Mouse (Mus musculus) lung, embryonic 16.5 days (tissue): ENCODE measurements around the gene Nim1k. TPM values are rescaled to one million over a fixed set of nuclear protein-coding genes. Genes with fewer than 3 reads are reported as not detected.

Experiments used
- ATAC-seq: fragments of 200-750 bp; cut with Nextera tagmentation; 2 replicates; pipeline ENCODE4 v1.8.0; 2017; ENCODE audit warnings: low read depth, mild to moderate bottlenecking, moderate library complexity
- H3K27ac ChIP-seq: fragments of 300-500 bp; sonication (generic); 2 replicates; pipeline ENCODE4 v1.5.1; 2014; ENCODE audit warnings: mild to moderate bottlenecking, control low read depth, low read length
- H3K27me3 ChIP-seq: fragments of 300-500 bp; sonication (generic); 2 replicates; pipeline ENCODE4 v1.6.1; 2014; ENCODE audit warnings: low read depth, low read length, mixed read lengths; ENCODE audit not compliant: control insufficient read depth, insufficient read depth
- H3K36me3 ChIP-seq: fragments of 300-500 bp; sonication (generic); 2 replicates; pipeline ENCODE4 v1.6.1; 2014; ENCODE audit warnings: low read length; ENCODE audit not compliant: control insufficient read depth, insufficient read depth
- H3K4me1 ChIP-seq: fragments of 300-500 bp; sonication (generic); replicated peaks from 2 replicates; pipeline ENCODE4 v1.6.1; 2014; ENCODE audit warnings: low read length, mixed read lengths; ENCODE audit not compliant: control insufficient read depth, insufficient read depth
- H3K4me2 ChIP-seq: fragments of 300-500 bp; sonication (generic); 2 replicates; pipeline ENCODE4 v1.6.1; 2014; ENCODE audit warnings: low read depth, low read length, control low read depth
- H3K4me3 ChIP-seq: fragments of 300-500 bp; sonication (generic); 2 replicates; pipeline ENCODE4 v1.5.1; 2014; ENCODE audit warnings: mild to moderate bottlenecking, low read length, control low read depth
- H3K9ac ChIP-seq: fragments of 300-500 bp; sonication (generic); 2 replicates; pipeline ENCODE4 v1.6.1; 2014; ENCODE audit warnings: low read length, control low read depth
- H3K9me3 ChIP-seq: fragments of 300-500 bp; sonication (generic); 2 replicates; pipeline ENCODE4 v1.6.1; 2016; ENCODE audit warnings: low read length; ENCODE audit not compliant: control insufficient read depth
- WGBS: fragments of 180-500 bp; shearing (Covaris S2); extraction: QIAGEN DNeasy Blood & Tissue Kit; methylation state at CpG from one replicate; pipeline ENCODE4 v1.1.7; 2014; 5-methylcytosine and 5-hydroxymethylcytosine counted together
- polyA plus RNA-seq: library from polyadenylated mRNA; unstranded; fragments of >200 nt; fragmentation: Nextera tagmentation; extraction: Ambion mirVana; gene quantifications from 2 replicates; pipeline ENCODE4 v1.2.1, GENCODE M21; 2015

Nim1k gene
- polyA plus RNA-seq, 1 experiment from 2014 or later: 0.99 TPM

DNA sequence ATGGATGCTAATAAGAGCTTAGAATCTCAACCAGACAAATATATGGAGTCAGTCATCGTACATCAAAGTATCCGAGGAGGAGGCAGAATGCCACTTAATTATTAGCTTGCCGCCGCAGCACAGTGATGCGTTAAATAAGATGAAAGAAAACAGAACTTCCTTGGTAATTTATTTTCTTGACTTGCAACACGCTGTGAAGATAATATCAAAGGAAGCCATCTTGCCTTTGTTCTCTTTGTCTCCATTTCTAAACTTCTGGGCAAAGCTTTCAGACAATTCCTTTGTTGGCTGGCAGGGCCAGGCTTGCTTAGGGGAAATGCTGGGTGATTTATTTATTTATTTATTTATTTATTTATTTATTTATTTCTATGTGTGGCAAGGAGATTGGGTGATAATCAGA lies 24.2 kb downstream of the Nim1k start:
- Histone ChIP-seq H3K4me1 (no peaks in the 10 kb centered on the region), H3K27me3 (no peaks in the 10 kb centered on the region), H3K9me3 (no peaks in the 10 kb centered on the region), H3K4me2 (no peak overlapping the region), H3K9ac (no peak overlapping the region), H3K36me3 (no peaks in the 10 kb centered on the region), H3K4me3 (no peak overlapping the region), H3K27ac (no peak overlapping the region)
- WGBS: 66% methylated on average over 6 of the region's 6 CpGs
- ATAC-seq: no peak

- ATAC-seq: no peak
- WGBS: 82% methylated on average over 7 of the region's 7 CpGs
- no peaks in the 10 kb centered on the region for H3K9me3 ChIP-seq
- H3K4me2 ChIP-seq: no peak overlapping the region
- no peak overlapping the region for H3K4me3 ChIP-seq
- H3K36me3 ChIP-seq: no peaks in the 10 kb centered on the region
- H3K27me3 ChIP-seq: no peaks in the 10 kb centered on the region
- H3K4me1 ChIP-seq: no peaks in the 10 kb centered on the region
- no peak overlapping the region for H3K9ac ChIP-seq
- H3K27ac ChIP-seq: no peak overlapping the region
Measured at GRCm38 (mm10) chr13:119729406-119729805, 26.3 kb downstream of the Nim1k start.

DNA sequence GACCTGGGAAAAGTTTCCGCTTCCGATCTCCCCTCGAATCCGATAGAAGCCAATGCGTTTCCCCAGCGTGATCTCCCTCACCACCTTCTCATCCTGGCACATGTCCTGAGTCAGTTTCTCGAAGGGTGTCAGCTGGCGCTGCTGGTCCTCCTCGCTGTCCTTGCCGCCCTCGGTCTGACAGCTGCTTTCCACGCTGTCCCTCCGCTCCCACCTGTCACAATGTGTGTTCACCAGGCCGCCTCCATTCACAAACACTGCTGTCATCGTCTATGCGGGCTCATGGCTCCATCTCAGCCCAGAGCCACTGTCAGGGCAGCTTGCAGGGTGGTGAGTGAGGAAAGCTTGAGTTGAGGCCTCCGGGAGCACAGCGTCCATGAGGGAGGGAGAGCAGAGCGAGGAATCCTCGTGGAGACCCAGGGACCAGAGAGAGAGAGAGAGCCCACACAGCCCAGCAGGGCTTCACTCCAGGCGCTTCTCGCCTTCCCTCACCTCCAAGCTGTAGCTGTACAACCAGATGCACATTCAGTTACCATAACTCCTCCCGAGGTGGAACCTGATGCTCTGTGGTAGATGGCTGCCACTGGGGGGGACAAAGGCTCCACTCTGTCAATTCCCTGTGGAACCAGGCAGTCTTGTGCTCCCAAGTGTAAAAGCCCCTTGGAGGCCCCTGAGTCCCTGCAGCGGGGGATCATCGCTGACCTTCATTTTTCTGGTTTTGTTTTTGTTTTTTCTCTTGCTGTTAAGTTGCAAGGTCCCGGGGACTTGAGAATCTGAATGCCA lies 27.9 kb downstream of the Nim1k start:
- H3K4me3 ChIP-seq: no peak overlapping the region
- no peaks in the 10 kb centered on the region for H3K36me3 ChIP-seq
- no peak for ATAC-seq
- no peaks in the 10 kb centered on the region for H3K4me1 ChIP-seq
- no peak overlapping the region for H3K27ac ChIP-seq
- H3K9ac ChIP-seq: no peak overlapping the region
- no peaks in the 10 kb centered on the region for H3K27me3 ChIP-seq
- 47% methylated on average over 26 of the region's 26 CpGs for WGBS
- no peak overlapping the region for H3K4me2 ChIP-seq
- H3K9me3 ChIP-seq: no peaks in the 10 kb centered on the region

GRCm38 (mm10) chr13:119724541-119724940 lies 31.1 kb downstream of the Nim1k start:
- ATAC-seq: no peak
- Histone ChIP-seq H3K9ac (no peak overlapping the region), H3K4me2 (no peak overlapping the region), H3K4me1 (no peaks in the 10 kb centered on the region), H3K27me3 (no peaks in the 10 kb centered on the region), H3K4me3 (no peak overlapping the region), H3K36me3 (no peaks in the 10 kb centered on the region), H3K9me3 (no peaks in the 10 kb centered on the region), H3K27ac (no peak overlapping the region)
- WGBS: 78% methylated on average over 7 of the region's 7 CpGs

DNA sequence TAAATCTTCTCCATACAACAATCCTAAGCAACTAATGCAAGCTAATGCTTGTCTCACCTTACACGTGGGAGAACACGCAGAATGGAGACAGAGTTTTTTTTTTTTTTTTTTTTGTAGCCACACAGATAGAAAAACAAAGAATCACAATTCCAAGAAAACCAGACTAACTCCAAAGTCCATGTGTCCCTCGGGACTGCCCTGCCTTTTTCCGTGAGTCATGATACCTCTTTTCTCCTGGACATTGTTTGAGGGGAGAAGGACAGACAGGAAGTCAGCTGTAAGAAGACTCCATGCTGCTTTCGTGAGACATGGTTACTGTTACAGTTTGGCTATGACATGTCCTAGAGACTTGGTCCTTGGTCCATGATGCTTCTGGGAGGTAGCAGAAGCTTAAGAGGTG lies 32.3 kb downstream of the Nim1k start:
- Histone ChIP-seq H3K9ac (no peak overlapping the region), H3K9me3 (no peaks in the 10 kb centered on the region), H3K4me2 (no peak overlapping the region), H3K27me3 (no peaks in the 10 kb centered on the region), H3K4me1 (no peaks in the 10 kb centered on the region), H3K4me3 (no peak overlapping the region), H3K36me3 (no peaks in the 10 kb centered on the region), H3K27ac (no peak overlapping the region)
- ATAC-seq: no peak
- 81% methylated on average over 5 of the region's 5 CpGs for WGBS

DNA sequence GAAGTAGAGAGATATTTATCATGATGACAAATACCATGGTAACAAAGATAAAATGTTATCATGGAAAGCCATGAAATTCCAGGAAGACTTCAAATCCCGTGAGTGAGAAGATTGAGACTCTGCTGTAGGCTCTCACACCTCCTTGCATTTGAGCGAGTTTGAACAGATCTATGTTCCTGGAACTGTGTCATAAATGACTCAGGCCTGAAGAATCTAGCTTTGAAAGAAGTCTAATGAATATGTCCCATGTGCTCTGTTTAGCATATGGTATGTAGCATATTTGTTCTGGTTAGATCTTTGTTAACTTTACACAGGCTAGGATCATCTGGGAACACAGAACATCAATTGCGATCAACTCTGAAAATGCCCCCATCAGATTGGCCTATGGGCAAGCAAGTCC lies 33.2 kb downstream of the Nim1k start:
- Histone ChIP-seq H3K4me1 (no peaks in the 10 kb centered on the region), H3K9ac (no peak overlapping the region), H3K9me3 (no peaks in the 10 kb centered on the region), H3K4me2 (no peak overlapping the region), H3K4me3 (no peak overlapping the region), H3K36me3 (no peaks in the 10 kb centered on the region), H3K27me3 (no peaks in the 10 kb centered on the region), H3K27ac (no peak overlapping the region)
- WGBS: 63% methylated on average over 3 of the region's 3 CpGs
- ATAC-seq: no peak

DNA sequence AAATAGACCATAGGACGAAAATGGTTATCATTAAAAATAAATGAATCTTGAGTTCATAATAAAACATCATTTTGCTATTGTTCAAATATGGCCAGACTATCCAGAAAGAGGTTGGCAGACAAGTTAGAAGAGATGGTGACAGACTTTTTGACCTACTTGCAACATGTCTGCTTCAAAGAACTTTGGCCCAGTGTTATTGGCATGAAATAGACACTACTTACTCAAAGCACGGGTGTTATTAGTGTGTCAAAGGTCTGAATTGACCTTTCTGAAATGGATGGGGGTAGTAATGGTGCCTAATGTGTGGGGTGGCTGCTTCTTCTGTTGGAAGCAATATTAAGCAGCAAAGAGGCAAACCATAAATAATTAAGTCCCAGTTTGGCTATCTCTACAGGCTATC lies 39.6 kb downstream of the Nim1k start:
- peaks cover 3% of the 10 kb centered on the region; the same call in 1 of the 2 replicates for H3K4me1 ChIP-seq
- H3K36me3 ChIP-seq: no peaks in the 10 kb centered on the region; the same call in 1 of the 2 replicates
- H3K9ac ChIP-seq: no peak overlapping the region
- H3K27ac ChIP-seq: no peak overlapping the region
- H3K4me3 ChIP-seq: no peak overlapping the region
- no peak for ATAC-seq
- no peaks in the 10 kb centered on the region for H3K27me3 ChIP-seq
- no peaks in the 10 kb centered on the region for H3K9me3 ChIP-seq
- WGBS: 69% methylated on average over 2 of the region's 2 CpGs
- H3K4me2 ChIP-seq: no peak overlapping the region

DNA sequence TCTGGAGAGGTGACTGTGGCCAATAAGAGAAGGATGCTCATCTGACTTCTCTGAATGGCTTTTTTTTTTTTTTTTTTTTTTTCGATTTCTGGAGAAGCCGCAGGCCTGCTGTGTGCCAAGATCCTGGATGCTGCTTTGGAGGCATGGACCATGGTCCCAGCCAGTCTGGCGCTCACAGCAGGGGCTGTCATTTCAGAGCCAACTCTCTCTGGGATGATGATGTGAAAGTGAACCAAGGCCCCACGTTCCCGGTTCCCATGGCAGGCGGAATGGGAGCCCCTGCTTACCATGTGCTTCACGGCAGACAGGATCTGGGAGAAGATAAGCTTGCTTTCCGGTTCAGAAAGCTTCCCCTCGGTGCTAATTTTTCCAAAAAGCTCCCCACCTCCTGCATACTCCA lies 41.9 kb downstream of the Nim1k start:
- ATAC-seq: no peak
- Histone ChIP-seq H3K9ac (no peak overlapping the region), H3K27ac (no peak overlapping the region), H3K36me3 (no peaks in the 10 kb centered on the region; the same call in none of the 2 replicates), H3K4me3 (no peak overlapping the region), H3K9me3 (no peaks in the 10 kb centered on the region), H3K4me2 (no peak overlapping the region), H3K27me3 (no peaks in the 10 kb centered on the region), H3K4me1 (peaks cover 3% of the 10 kb centered on the region; the same call in 1 of the 2 replicates)
- 58% methylated on average over 9 of the region's 9 CpGs for WGBS

DNA sequence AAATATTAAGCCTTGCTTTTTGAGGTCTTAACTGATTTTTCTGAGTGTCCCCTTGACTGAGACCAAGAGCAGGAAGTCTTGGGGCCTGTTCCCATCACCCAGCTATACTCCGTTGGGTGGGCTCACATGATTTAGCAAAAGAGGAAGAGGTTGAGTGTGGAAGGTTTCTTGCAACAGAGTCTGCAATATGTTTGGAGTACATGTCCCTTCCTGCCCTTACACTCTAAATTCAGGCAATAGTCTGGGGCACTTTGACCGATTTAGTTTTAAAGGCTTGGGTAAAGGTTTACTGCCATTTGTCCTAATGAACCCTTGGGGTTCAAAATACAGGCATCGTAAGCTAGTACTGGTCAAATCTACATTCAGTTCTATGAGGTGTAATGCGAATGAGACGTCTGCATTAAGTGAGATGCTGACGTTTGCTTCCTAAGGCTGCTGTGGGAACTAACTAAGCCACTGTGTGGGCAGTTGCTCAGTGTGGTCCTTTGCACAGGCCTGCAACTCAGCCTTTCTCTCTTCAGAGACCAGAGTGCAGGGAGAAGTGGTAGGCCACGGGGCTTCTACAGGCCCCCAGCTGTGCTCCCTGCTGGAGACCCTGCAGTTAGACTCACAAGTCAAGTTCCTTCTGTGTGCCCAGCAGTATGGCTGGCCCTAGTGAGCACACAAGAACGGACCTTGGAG lies 42.4 kb downstream of the Nim1k start:
- no peaks in the 10 kb centered on the region for H3K9me3 ChIP-seq
- WGBS: 59% methylated on average over 8 of the region's 8 CpGs
- H3K4me3 ChIP-seq: no peak overlapping the region
- no peaks in the 10 kb centered on the region for H3K27me3 ChIP-seq
- ATAC-seq: no peak
- no peak overlapping the region for H3K4me2 ChIP-seq
- H3K4me1 ChIP-seq: peaks cover 3% of the 10 kb centered on the region; the same call in 1 of the 2 replicates
- 0 out of 2 replicates have a peak overlapping the region, but pooled peaks have one; percentile 8 for H3K27ac ChIP-seq
- no peak overlapping the region for H3K9ac ChIP-seq
- H3K36me3 ChIP-seq: no peaks in the 10 kb centered on the region; the same call in none of the 2 replicates
